Mouse (Mus musculus) thymus, adult 2 months (tissue): ENCODE measurements around the gene Cct5. TPM values are rescaled to one million over a fixed set of nuclear protein-coding genes. Genes with fewer than 3 reads are reported as not detected.

Experiments used
- DNase-seq: peaks from one replicate; pipeline ENCODE4 v3.0.0; 2021
- H3K27ac ChIP-seq: fragments of 200-500 bp; 2 replicates; pipeline ENCODE4 v1.5.1; 2012; ENCODE audit warnings: low read length, control low read depth; ENCODE audit not compliant: control insufficient read depth, insufficient read depth
- H3K27me3 ChIP-seq: fragments of 200-500 bp; 2 replicates; pipeline ENCODE4 v1.6.1; 2012; ENCODE audit warnings: mild to moderate bottlenecking, low read length, moderate library complexity, mixed read lengths; ENCODE audit not compliant: control insufficient read depth, insufficient read depth
- H3K36me3 ChIP-seq: fragments of 200-500 bp; 2 replicates; pipeline ENCODE4 v1.6.1; 2012; ENCODE audit warnings: mild to moderate bottlenecking, low read length, moderate library complexity; ENCODE audit not compliant: control insufficient read depth, insufficient read depth
- H3K4me1 ChIP-seq: fragments of 200-500 bp; replicated peaks from 2 replicates; pipeline ENCODE4 v1.6.1; 2012; ENCODE audit warnings: low read length; ENCODE audit not compliant: control insufficient read depth, insufficient read depth
- H3K4me3 ChIP-seq: fragments of 200-500 bp; 2 replicates; pipeline ENCODE4 v1.5.1; 2012; ENCODE audit warnings: mild to moderate bottlenecking, low read length, control low read depth, moderate library complexity; ENCODE audit not compliant: control insufficient read depth, insufficient read depth
- CTCF ChIP-seq: fragments of 200-500 bp; IDR thresholded peaks from 2 replicates; pipeline ENCODE4 v1.5.1; 2012; ENCODE audit warnings: mild to moderate bottlenecking, control low read depth, low read length, moderate library complexity, borderline replicate concordance; ENCODE audit not compliant: control insufficient read depth, poor library complexity, insufficient read depth; ENCODE audit errors: extremely low read depth
- POLR2A ChIP-seq: fragments of 200-500 bp; IDR thresholded peaks from 2 replicates; pipeline ENCODE4 v1.6.1; 2012; ENCODE audit warnings: mild to moderate bottlenecking, low read length, control low read depth, moderate library complexity; ENCODE audit not compliant: control insufficient read depth, poor library complexity, insufficient read depth; ENCODE audit errors: extremely low read depth
- WGBS: fragments of 180-500 bp; shearing (Covaris S2); methylation state at CpG from one replicate; pipeline ENCODE4 v1.1.7; 2018; 5-methylcytosine and 5-hydroxymethylcytosine counted together
- polyA plus RNA-seq: library from polyadenylated mRNA; depleted of rRNA; stranded (reverse); fragments of >200 nt; gene quantifications from 2 replicates; pipeline ENCODE4 v1.2.3, GENCODE M21; 2012; rRNA removed

Gene Cct5
- 139 and 148 TPM in 2 replicates for polyA plus RNA-seq

GRCm38 (mm10) chr15:31601646-31602374 is at the start of gene Cct5, which contains the start of gene Fam173b:
TSS of gene Cct5 (minus strand) at chr15:31601804.
TSS of gene Fam173b (plus strand) at chr15:31601852.
- peaks cover 12% of the 10 kb centered on the region for H3K4me1 ChIP-seq
- peak; percentile 99 for DNase-seq
- TF ChIP-seq CTCF: peak; percentile 34; the same call in 1 of the 2 replicates
- TF ChIP-seq POLR2A: peak; percentile 64
- H3K27me3 ChIP-seq: no peaks in the 10 kb centered on the region
- under 1% methylated on average over 63 of the region's 63 CpGs for WGBS
- no peaks in the 10 kb centered on the region for H3K36me3 ChIP-seq
- H3K4me3 ChIP-seq: peak within 1 kb of the TSS; percentile 83
- peak within 1 kb of the TSS; percentile 57 for H3K27ac ChIP-seq

DNA sequence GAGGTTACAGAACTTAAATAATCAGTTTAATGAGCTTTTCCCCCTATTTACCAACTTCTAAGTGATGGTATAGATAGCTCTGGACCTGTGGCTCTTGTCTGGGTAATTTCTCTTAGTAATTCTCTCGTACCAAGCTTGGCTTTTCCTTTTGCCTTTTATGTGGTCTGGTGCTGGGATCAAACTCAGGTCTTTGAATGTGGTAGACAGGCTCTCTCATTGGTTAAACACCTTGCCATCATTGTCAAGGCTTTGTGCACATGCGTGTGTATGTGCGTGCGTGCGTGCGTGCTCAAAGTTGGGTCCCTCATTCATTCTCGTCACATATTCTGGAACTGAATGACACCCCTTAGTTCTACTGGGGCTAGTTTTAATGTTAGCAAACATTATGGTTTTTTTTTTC is 49.2 kb upstream of the Cct5 start:
- TF ChIP-seq POLR2A (no peak), CTCF (no peak)
- Histone ChIP-seq H3K4me1 (peaks cover 12% of the 10 kb centered on the region), H3K36me3 (no peaks in the 10 kb centered on the region), H3K27ac (no peak overlapping the region), H3K4me3 (no peak overlapping the region), H3K27me3 (no peaks in the 10 kb centered on the region)
- DNase-seq: no peak
- 57% methylated on average over 7 of the region's 7 CpGs for WGBS

- H3K4me1 ChIP-seq: peaks cover 12% of the 10 kb centered on the region
- no peak for DNase-seq
- WGBS: 10% methylated on average over 12 of the region's 12 CpGs
- TF ChIP-seq CTCF (no peak), POLR2A (no peak)
- H3K27me3 ChIP-seq: no peaks in the 10 kb centered on the region
- H3K4me3 ChIP-seq: no peak overlapping the region
- H3K36me3 ChIP-seq: no peaks in the 10 kb centered on the region
- H3K27ac ChIP-seq: no peak overlapping the region
These were observed 48.1 kb upstream of the Cct5 start for GRCm38 (mm10) chr15:31649691-31650090.

DNA sequence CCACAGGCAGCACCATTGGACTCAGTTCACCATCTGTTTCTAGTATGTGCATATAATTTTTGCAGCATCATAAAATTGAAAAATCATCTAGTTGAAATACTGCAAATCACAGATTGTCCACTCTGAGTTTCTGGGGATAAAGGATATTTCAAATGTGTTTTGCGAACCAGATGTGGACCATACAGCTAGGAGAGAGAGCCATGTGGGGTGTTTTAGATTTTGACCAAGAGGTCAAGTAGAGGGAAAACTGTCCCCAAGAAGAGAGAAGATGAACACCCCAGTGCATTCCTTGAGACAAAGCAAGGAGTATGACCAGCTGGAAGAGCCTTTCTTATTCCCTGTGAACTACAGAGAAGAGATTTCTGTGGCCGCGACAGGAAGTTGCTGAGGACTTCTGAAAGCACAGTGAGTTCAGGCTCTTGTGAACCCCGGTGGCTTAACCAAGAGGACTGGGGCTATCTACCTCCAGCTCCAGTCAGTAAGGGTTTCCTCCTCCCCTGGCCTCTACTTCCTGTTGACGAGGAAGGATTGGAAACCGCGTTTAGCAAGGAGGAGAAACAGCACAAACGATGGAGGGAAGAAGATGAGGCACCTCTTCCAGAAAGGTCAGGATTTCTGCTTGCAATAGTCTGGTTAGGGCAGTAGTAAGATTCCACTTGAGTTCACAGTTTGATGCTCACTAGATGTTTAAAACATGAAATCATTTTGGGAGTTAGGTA is 46.4 kb upstream of the Cct5 start:
- Histone ChIP-seq H3K4me1 (peaks cover 12% of the 10 kb centered on the region), H3K27ac (no peak overlapping the region), H3K27me3 (no peaks in the 10 kb centered on the region), H3K36me3 (no peaks in the 10 kb centered on the region), H3K4me3 (no peak overlapping the region)
- no peak for TF ChIP-seq POLR2A
- no peak for TF ChIP-seq CTCF
- 22% methylated on average over 8 of the region's 8 CpGs for WGBS
- DNase-seq: no peak

- H3K4me1 ChIP-seq: peaks cover 12% of the 10 kb centered on the region
- TF ChIP-seq POLR2A (no peak), CTCF (no peak)
- 94% methylated on average over 6 of the region's 6 CpGs for WGBS
- no peak overlapping the region for H3K27ac ChIP-seq
- H3K27me3 ChIP-seq: no peaks in the 10 kb centered on the region
- H3K36me3 ChIP-seq: no peaks in the 10 kb centered on the region
- no peak for DNase-seq
- H3K4me3 ChIP-seq: no peak overlapping the region
These were observed 45.6 kb upstream of the Cct5 start for GRCm38 (mm10) chr15:31647225-31647624.

- H3K27me3 ChIP-seq: no peaks in the 10 kb centered on the region
- H3K36me3 ChIP-seq: no peaks in the 10 kb centered on the region
- TF ChIP-seq CTCF: no peak
- no peak for TF ChIP-seq POLR2A
- no peak overlapping the region for H3K27ac ChIP-seq
- DNase-seq: no peak
- H3K4me1 ChIP-seq: no peaks in the 10 kb centered on the region
- H3K4me3 ChIP-seq: no peak overlapping the region
- WGBS: 90% methylated on average over 9 of the region's 9 CpGs
These were observed 34.5 kb upstream of the Cct5 start for GRCm38 (mm10) chr15:31636091-31636595.
